Mouse (Mus musculus): ENCODE results near the gene Kcnq5. TPM values are rescaled to one million over a fixed set of nuclear protein-coding genes. Genes with fewer than 3 reads are reported as not detected.
"Not testable (repeated sequence)": the region's sequence is repeated elsewhere in the genome, so short reads cannot be mapped to it uniquely, and the experiment has no call there.

Gene Kcnq5
- polyA plus RNA-seq, 1 experiment from 2014 or later, result 1.3 TPM

- Histone ChIP-seq H3K4me2 (replicated peaks; ENCODE audit: low read depth, low read length) (no peak overlapping the region), H3K27me3 (ENCODE audit: control insufficient read depth, insufficient read depth, low read length) (no peaks in the 10 kb centered on the region), H3K4me1 (replicated peaks; ENCODE audit: control insufficient read depth, insufficient read depth, low read length) (no peaks in the 10 kb centered on the region), H3K4me3 (ENCODE audit: low read depth, low read length) (no peak overlapping the region), H3K36me3 (ENCODE audit: control insufficient read depth, insufficient read depth, low read length) (no peaks in the 10 kb centered on the region), H3K27ac (ENCODE audit: low read depth, low read length) (no peak overlapping the region), H3K9ac (ENCODE audit: low read depth, low read length) (no peak overlapping the region), H3K9me3 (ENCODE audit: control insufficient read depth, low read length) (no peaks in the 10 kb centered on the region)
- no peak for ATAC-seq (ENCODE audit: low FRiP score)
- DNase-seq (ENCODE audit: low spot score), result no peak
Observed at GRCm38 (mm10) chr1:21602567-21602966, 359.2 kb downstream of the Kcnq5 start.

GRCm38 (mm10) chr1:21600606-21601005 lies 361.1 kb downstream of the Kcnq5 start:
- DNase-seq (ENCODE audit: low spot score), result no peak
- Histone ChIP-seq H3K4me1 (replicated peaks; ENCODE audit: control insufficient read depth, insufficient read depth, low read length) (no peaks in the 10 kb centered on the region), H3K4me2 (replicated peaks; ENCODE audit: low read depth, low read length) (no peak overlapping the region), H3K4me3 (ENCODE audit: low read depth, low read length) (no peak overlapping the region), H3K9me3 (ENCODE audit: control insufficient read depth, low read length) (no peaks in the 10 kb centered on the region), H3K27me3 (ENCODE audit: control insufficient read depth, insufficient read depth, low read length) (no peaks in the 10 kb centered on the region), H3K36me3 (ENCODE audit: control insufficient read depth, insufficient read depth, low read length) (no peaks in the 10 kb centered on the region), H3K27ac (ENCODE audit: low read depth, low read length) (no peak overlapping the region), H3K9ac (ENCODE audit: low read depth, low read length) (no peak overlapping the region)
- 82% methylated on average over 4 of the region's 4 CpGs for WGBS
- ATAC-seq (ENCODE audit: low FRiP score), result no peak

- Histone ChIP-seq H3K4me2 (replicated peaks; ENCODE audit: low read depth, low read length) (no peak overlapping the region), H3K4me1 (replicated peaks; ENCODE audit: control insufficient read depth, insufficient read depth, low read length) (no peaks in the 10 kb centered on the region), H3K27me3 (ENCODE audit: control insufficient read depth, insufficient read depth, low read length) (no peaks in the 10 kb centered on the region), H3K9me3 (ENCODE audit: control insufficient read depth, low read length) (no peaks in the 10 kb centered on the region), H3K4me3 (ENCODE audit: low read depth, low read length) (no peak overlapping the region), H3K27ac (ENCODE audit: low read depth, low read length) (no peak overlapping the region), H3K9ac (ENCODE audit: low read depth, low read length) (no peak overlapping the region), H3K36me3 (ENCODE audit: control insufficient read depth, insufficient read depth, low read length) (no peaks in the 10 kb centered on the region)
- no peak for ATAC-seq (ENCODE audit: low FRiP score)
- DNase-seq (ENCODE audit: low spot score), result no peak
- WGBS, result 71% methylated on average over 4 of the region's 4 CpGs
Observed at GRCm38 (mm10) chr1:21593872-21594271, 367.9 kb downstream of the Kcnq5 start.

- not testable (repeated sequence) for DNase-seq (ENCODE audit: low spot score); H3K4me3 ChIP-seq (ENCODE audit: low read depth, low read length); H3K36me3 ChIP-seq (ENCODE audit: control insufficient read depth, insufficient read depth, low read length); H3K27ac ChIP-seq (ENCODE audit: low read depth, low read length); H3K9me3 ChIP-seq (ENCODE audit: control insufficient read depth, low read length); H3K9ac ChIP-seq (ENCODE audit: low read depth, low read length); H3K27me3 ChIP-seq (ENCODE audit: control insufficient read depth, insufficient read depth, low read length); H3K4me2 ChIP-seq (replicated peaks; ENCODE audit: low read depth, low read length); ATAC-seq (ENCODE audit: low FRiP score); H3K4me1 ChIP-seq (replicated peaks; ENCODE audit: control insufficient read depth, insufficient read depth, low read length)
- 89% methylated on average over 2 of the region's 2 CpGs for WGBS
Observed at GRCm38 (mm10) chr1:21567397-21567796, 394.3 kb downstream of the Kcnq5 start.

GRCm38 (mm10) chr1:21554630-21555029 lies 407.1 kb downstream of the Kcnq5 start:
- Histone ChIP-seq H3K4me1 (replicated peaks; ENCODE audit: control insufficient read depth, insufficient read depth, low read length) (no peaks in the 10 kb centered on the region), H3K27ac (ENCODE audit: low read depth, low read length) (no peak overlapping the region), H3K4me3 (ENCODE audit: low read depth, low read length) (no peak overlapping the region), H3K4me2 (replicated peaks; ENCODE audit: low read depth, low read length) (no peak overlapping the region), H3K36me3 (ENCODE audit: control insufficient read depth, insufficient read depth, low read length) (no peaks in the 10 kb centered on the region), H3K9ac (ENCODE audit: low read depth, low read length) (no peak overlapping the region), H3K9me3 (ENCODE audit: control insufficient read depth, low read length) (no peaks in the 10 kb centered on the region), H3K27me3 (ENCODE audit: control insufficient read depth, insufficient read depth, low read length) (no peaks in the 10 kb centered on the region)
- 77% methylated on average over 6 of the region's 6 CpGs for WGBS
- DNase-seq (ENCODE audit: low spot score) (no peak), ATAC-seq (ENCODE audit: low FRiP score) (no peak)

GRCm38 (mm10) chr1:21552715-21553114 lies 409.0 kb downstream of the Kcnq5 start:
- ATAC-seq (ENCODE audit: low FRiP score), result no peak
- H3K9ac ChIP-seq (ENCODE audit: low read depth, low read length), result no peak overlapping the region
- WGBS, result 89% methylated on average over 2 of the region's 2 CpGs
- no peak overlapping the region for H3K4me2 ChIP-seq (replicated peaks; ENCODE audit: low read depth, low read length)
- no peaks in the 10 kb centered on the region for H3K9me3 ChIP-seq (ENCODE audit: control insufficient read depth, low read length)
- H3K27me3 ChIP-seq (ENCODE audit: control insufficient read depth, insufficient read depth, low read length), result no peaks in the 10 kb centered on the region
- no peak overlapping the region for H3K27ac ChIP-seq (ENCODE audit: low read depth, low read length)
- H3K36me3 ChIP-seq (ENCODE audit: control insufficient read depth, insufficient read depth, low read length), result no peaks in the 10 kb centered on the region
- no peak overlapping the region for H3K4me3 ChIP-seq (ENCODE audit: low read depth, low read length)
- no peak for DNase-seq (ENCODE audit: low spot score)
- no peaks in the 10 kb centered on the region for H3K4me1 ChIP-seq (replicated peaks; ENCODE audit: control insufficient read depth, insufficient read depth, low read length)

- H3K36me3 ChIP-seq (ENCODE audit: control insufficient read depth, insufficient read depth, low read length), result no peaks in the 10 kb centered on the region
- H3K4me2 ChIP-seq (replicated peaks; ENCODE audit: low read depth, low read length), result no peak overlapping the region
- ATAC-seq (ENCODE audit: low FRiP score) (no peak), DNase-seq (ENCODE audit: low spot score) (no peak)
- H3K9me3 ChIP-seq (ENCODE audit: control insufficient read depth, low read length), result no peaks in the 10 kb centered on the region
- no peak overlapping the region for H3K27ac ChIP-seq (ENCODE audit: low read depth, low read length)
- no peak overlapping the region for H3K9ac ChIP-seq (ENCODE audit: low read depth, low read length)
- no peaks in the 10 kb centered on the region for H3K4me1 ChIP-seq (replicated peaks; ENCODE audit: control insufficient read depth, insufficient read depth, low read length)
- H3K4me3 ChIP-seq (ENCODE audit: low read depth, low read length), result no peak overlapping the region
- H3K27me3 ChIP-seq (ENCODE audit: control insufficient read depth, insufficient read depth, low read length), result no peaks in the 10 kb centered on the region
Observed at GRCm38 (mm10) chr1:21543909-21544308, 417.8 kb downstream of the Kcnq5 start.

- no peaks in the 10 kb centered on the region for H3K36me3 ChIP-seq (ENCODE audit: control insufficient read depth, insufficient read depth, low read length)
- ATAC-seq (ENCODE audit: low FRiP score) (no peak), DNase-seq (ENCODE audit: low spot score) (no peak)
- H3K4me1 ChIP-seq (replicated peaks; ENCODE audit: control insufficient read depth, insufficient read depth, low read length), result no peaks in the 10 kb centered on the region
- no peak overlapping the region for H3K4me2 ChIP-seq (replicated peaks; ENCODE audit: low read depth, low read length)
- no peaks in the 10 kb centered on the region for H3K27me3 ChIP-seq (ENCODE audit: control insufficient read depth, insufficient read depth, low read length)
- no peak overlapping the region for H3K9ac ChIP-seq (ENCODE audit: low read depth, low read length)
- H3K27ac ChIP-seq (ENCODE audit: low read depth, low read length), result no peak overlapping the region
- H3K4me3 ChIP-seq (ENCODE audit: low read depth, low read length), result no peak overlapping the region
- no peaks in the 10 kb centered on the region for H3K9me3 ChIP-seq (ENCODE audit: control insufficient read depth, low read length)
- 79% methylated on average over 2 of the region's 2 CpGs for WGBS
Observed at GRCm38 (mm10) chr1:21539486-21539885, 422.3 kb downstream of the Kcnq5 start.

GRCm38 (mm10) chr1:21530823-21531222 lies 430.9 kb downstream of the Kcnq5 start:
- no peaks in the 10 kb centered on the region for H3K9me3 ChIP-seq (ENCODE audit: control insufficient read depth, low read length)

More at GRCm38 (mm10) chr1:21530823-21531222, 430.9 kb downstream of the Kcnq5 start:
- Histone ChIP-seq H3K27me3 (ENCODE audit: control insufficient read depth, insufficient read depth, low read length) (no peaks in the 10 kb centered on the region), H3K9ac (ENCODE audit: low read depth, low read length) (no peak overlapping the region), H3K4me2 (replicated peaks; ENCODE audit: low read depth, low read length) (no peak overlapping the region), H3K4me3 (ENCODE audit: low read depth, low read length) (no peak overlapping the region), H3K27ac (ENCODE audit: low read depth, low read length) (no peak overlapping the region), H3K4me1 (replicated peaks; ENCODE audit: control insufficient read depth, insufficient read depth, low read length) (no peaks in the 10 kb centered on the region), H3K36me3 (ENCODE audit: control insufficient read depth, insufficient read depth, low read length) (no peaks in the 10 kb centered on the region)
- no peak for ATAC-seq (ENCODE audit: low FRiP score)
- no peak for DNase-seq (ENCODE audit: low spot score)
- WGBS, result 70% methylated on average over 1 of the region's 1 CpGs

Data from hindbrain, embryonic 11.5 days (tissue).